Mouse (Mus musculus) limb, embryonic 13.5 days (tissue): ENCODE measurements at regions not wholly inside any gene's neighbourhood (a gene's known extent, or its start where the extent isn't known, plus 50 kb on each side); places are given as distances from the start of the nearest gene placed in this dataset.

ENCODE experiments used
- ATAC-seq: fragments of 200-750 bp; cut with Nextera tagmentation; 2 replicates; pipeline ENCODE4 v1.8.0; 2017; ENCODE audit warnings: low read depth, moderate number of reproducible peaks, moderate TSS enrichment; ENCODE audit not compliant: low FRiP score
- H3K27ac ChIP-seq: fragments of 300-500 bp; sonication (generic); 2 replicates; pipeline ENCODE4 v1.5.1; 2015; ENCODE audit warnings: inconsistent platforms, mild to moderate bottlenecking, moderate library complexity
- H3K27me3 ChIP-seq: fragments of 300-500 bp; sonication (generic); 2 replicates; pipeline ENCODE4 v1.6.1; 2015; ENCODE audit warnings: mild to moderate bottlenecking, inconsistent platforms
- H3K36me3 ChIP-seq: fragments of 300-500 bp; sonication (generic); 2 replicates; pipeline ENCODE4 v1.6.1; 2015; ENCODE audit warnings: inconsistent platforms, mild to moderate bottlenecking, moderate library complexity
- H3K4me1 ChIP-seq: fragments of 300-500 bp; sonication (generic); 2 replicates; pipeline ENCODE4 v1.6.1; 2015; ENCODE audit warnings: inconsistent platforms
- H3K4me2 ChIP-seq: fragments of 300-500 bp; sonication (generic); replicated peaks from 2 replicates; pipeline ENCODE4 v1.6.1; 2015; ENCODE audit warnings: inconsistent platforms, mild to moderate bottlenecking, moderate library complexity
- H3K4me3 ChIP-seq: fragments of 300-500 bp; sonication (generic); 2 replicates; pipeline ENCODE4 v1.5.1; 2015; ENCODE audit warnings: moderate library complexity, mild to moderate bottlenecking, inconsistent platforms
- H3K9ac ChIP-seq: fragments of 300-500 bp; sonication (generic); 2 replicates; pipeline ENCODE4 v1.6.1; 2015; ENCODE audit warnings: mild to moderate bottlenecking, inconsistent platforms
- H3K9me3 ChIP-seq: fragments of 300-500 bp; sonication (generic); 2 replicates; pipeline ENCODE4 v1.6.1; 2016; ENCODE audit warnings: inconsistent platforms
- WGBS: fragments of 180-500 bp; shearing (Covaris S2); methylation state at CpG from one replicate; pipeline ENCODE4 v1.1.7; 2015; 5-methylcytosine and 5-hydroxymethylcytosine counted together

GRCm38 (mm10) chr4:64335814-64336213, 289.0 kb upstream of the Tnc start:
- Histone ChIP-seq H3K4me2 (no peak overlapping the region), H3K9me3 (no peaks in the 10 kb centered on the region), H3K36me3 (no peaks in the 10 kb centered on the region), H3K27me3 (no peaks in the 10 kb centered on the region), H3K4me1 (no peaks in the 10 kb centered on the region), H3K4me3 (no peak overlapping the region), H3K27ac (no peak overlapping the region), H3K9ac (no peak overlapping the region)
- WGBS = 22% methylated on average over 2 of the region's 2 CpGs
- ATAC-seq = peak; percentile 61

DNA sequence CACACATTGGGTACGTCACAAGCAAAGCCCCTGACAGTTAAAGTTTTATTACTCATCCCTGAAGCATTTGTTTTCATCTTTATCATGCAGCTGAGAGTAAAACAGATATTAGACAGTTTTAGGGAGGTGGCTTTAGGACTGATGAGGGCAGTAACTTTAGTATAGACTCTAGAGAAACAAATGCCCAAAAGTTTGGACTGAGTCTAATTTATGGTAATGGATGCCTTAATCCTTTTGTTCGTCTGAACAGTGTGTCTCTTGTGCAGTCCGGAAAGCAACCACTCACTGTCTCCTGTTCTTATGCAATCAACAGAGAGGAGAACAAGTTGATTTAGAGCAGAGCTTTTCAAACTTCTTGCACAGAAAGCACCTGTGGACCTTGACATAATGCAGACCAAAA, 283.4 kb upstream of the Tnc start:
- Histone ChIP-seq H3K4me1 (no peaks in the 10 kb centered on the region), H3K9ac (no peak overlapping the region), H3K9me3 (no peaks in the 10 kb centered on the region), H3K4me3 (no peak overlapping the region), H3K27me3 (no peaks in the 10 kb centered on the region), H3K4me2 (no peak overlapping the region), H3K27ac (no peak overlapping the region), H3K36me3 (no peaks in the 10 kb centered on the region)
- ATAC-seq = no peak
- WGBS = 38% methylated on average over 3 of the region's 3 CpGs

GRCm38 (mm10) chr4:64324391-64324790, 277.6 kb upstream of the Tnc start:
- H3K4me1 ChIP-seq = no peaks in the 10 kb centered on the region
- H3K9ac ChIP-seq = no peak overlapping the region
- ATAC-seq = no peak
- no peak overlapping the region for H3K4me2 ChIP-seq
- no peaks in the 10 kb centered on the region for H3K9me3 ChIP-seq
- H3K27me3 ChIP-seq = no peaks in the 10 kb centered on the region
- no peak overlapping the region for H3K4me3 ChIP-seq
- H3K36me3 ChIP-seq = no peaks in the 10 kb centered on the region
- WGBS = 76% methylated on average over 3 of the region's 3 CpGs
- no peak overlapping the region for H3K27ac ChIP-seq

DNA sequence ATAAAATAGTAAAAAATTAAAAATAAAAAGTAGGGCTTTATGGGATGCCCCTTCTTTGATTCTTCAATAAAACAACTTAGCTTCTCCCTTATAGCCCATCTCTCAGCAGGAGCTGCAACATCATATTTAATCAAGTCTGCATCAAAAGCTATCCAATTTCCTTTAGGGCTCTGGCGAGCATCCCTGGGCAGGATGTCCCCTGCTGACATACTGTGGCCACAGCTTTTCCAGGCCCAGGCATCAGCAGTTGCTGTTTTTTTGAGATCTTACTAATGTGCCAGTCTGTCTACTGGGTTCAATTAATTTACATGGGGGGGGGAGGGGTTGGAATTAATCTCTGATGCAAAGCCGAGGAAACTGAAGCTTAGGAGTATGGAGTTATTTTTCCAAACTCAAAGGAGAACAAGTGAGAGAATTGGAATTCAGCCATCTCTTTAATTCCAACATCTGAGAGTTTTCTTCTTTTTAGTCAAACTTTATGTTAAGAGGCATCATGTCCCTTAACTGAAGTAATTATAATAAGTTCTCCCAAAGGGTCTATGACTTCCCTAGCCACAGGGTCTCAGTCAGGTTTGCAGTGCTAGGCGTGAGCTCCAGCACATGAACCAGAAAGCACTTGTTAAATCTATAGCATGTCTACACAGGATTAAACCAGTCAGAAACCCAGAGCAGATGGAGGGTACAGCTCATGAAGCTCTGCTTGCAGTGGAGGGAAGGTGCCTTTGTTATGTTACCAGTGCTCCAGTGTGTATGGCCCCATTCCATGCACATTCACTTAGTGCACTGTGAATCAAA, 269.9 kb upstream of the Tnc start:
- no peaks in the 10 kb centered on the region for H3K9me3 ChIP-seq
- no peaks in the 10 kb centered on the region for H3K36me3 ChIP-seq
- ATAC-seq = peak; percentile 76; the same call in 1 of the 2 replicates
- no peak overlapping the region for H3K27ac ChIP-seq
- no peak overlapping the region for H3K4me2 ChIP-seq
- H3K27me3 ChIP-seq = no peaks in the 10 kb centered on the region
- H3K4me1 ChIP-seq = peaks cover 18% of the 10 kb centered on the region
- WGBS = 27% methylated on average over 3 of the region's 3 CpGs
- no peak overlapping the region for H3K9ac ChIP-seq
- no peak overlapping the region for H3K4me3 ChIP-seq

DNA sequence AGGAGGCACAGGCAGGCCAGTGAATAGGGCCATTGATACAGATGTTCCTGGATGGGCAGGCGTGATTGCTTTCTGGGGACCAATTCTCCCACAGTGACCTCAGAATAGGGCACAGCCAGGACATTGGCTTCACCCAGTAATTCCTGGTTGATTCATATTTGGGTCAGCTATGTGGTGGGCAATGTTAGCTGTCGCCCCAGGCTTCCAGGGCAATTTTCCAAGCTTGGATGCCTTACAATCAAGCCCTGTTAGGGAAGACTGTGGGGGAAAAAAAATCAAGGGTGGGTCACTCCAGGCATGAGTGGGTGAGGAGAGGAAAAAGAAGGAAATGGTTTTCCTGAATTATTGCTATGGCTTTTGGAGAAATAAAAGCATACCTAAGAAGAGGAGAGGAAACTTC, 250.1 kb upstream of the Tnc start:
- Histone ChIP-seq H3K27ac (no peak overlapping the region), H3K27me3 (no peaks in the 10 kb centered on the region), H3K9ac (no peak overlapping the region), H3K4me1 (no peaks in the 10 kb centered on the region), H3K9me3 (no peaks in the 10 kb centered on the region), H3K36me3 (no peaks in the 10 kb centered on the region), H3K4me2 (no peak overlapping the region), H3K4me3 (no peak overlapping the region)
- WGBS = 75% methylated on average over 2 of the region's 2 CpGs
- no peak for ATAC-seq

- H3K36me3 ChIP-seq = no peaks in the 10 kb centered on the region
- H3K4me3 ChIP-seq = no peak overlapping the region
- no peaks in the 10 kb centered on the region for H3K27me3 ChIP-seq
- no peaks in the 10 kb centered on the region for H3K9me3 ChIP-seq
- H3K9ac ChIP-seq = no peak overlapping the region
- no peak overlapping the region for H3K27ac ChIP-seq
- ATAC-seq = no peak
- 65% methylated on average over 1 of the region's 1 CpGs for WGBS
- H3K4me2 ChIP-seq = no peak overlapping the region
- no peaks in the 10 kb centered on the region for H3K4me1 ChIP-seq
Measured at GRCm38 (mm10) chr4:64282471-64282870, 235.7 kb upstream of the Tnc start.

GRCm38 (mm10) chr4:64276980-64277379, 230.2 kb upstream of the Tnc start:
- H3K9ac ChIP-seq = no peak overlapping the region
- H3K36me3 ChIP-seq = no peaks in the 10 kb centered on the region
- ATAC-seq = no peak
- no peak overlapping the region for H3K4me2 ChIP-seq
- no peaks in the 10 kb centered on the region for H3K27me3 ChIP-seq
- H3K4me3 ChIP-seq = no peak overlapping the region
- H3K9me3 ChIP-seq = no peaks in the 10 kb centered on the region
- WGBS = 6% methylated on average over 2 of the region's 2 CpGs
- no peak overlapping the region for H3K27ac ChIP-seq
- peaks cover 8% of the 10 kb centered on the region; the same call in 1 of the 2 replicates for H3K4me1 ChIP-seq

DNA sequence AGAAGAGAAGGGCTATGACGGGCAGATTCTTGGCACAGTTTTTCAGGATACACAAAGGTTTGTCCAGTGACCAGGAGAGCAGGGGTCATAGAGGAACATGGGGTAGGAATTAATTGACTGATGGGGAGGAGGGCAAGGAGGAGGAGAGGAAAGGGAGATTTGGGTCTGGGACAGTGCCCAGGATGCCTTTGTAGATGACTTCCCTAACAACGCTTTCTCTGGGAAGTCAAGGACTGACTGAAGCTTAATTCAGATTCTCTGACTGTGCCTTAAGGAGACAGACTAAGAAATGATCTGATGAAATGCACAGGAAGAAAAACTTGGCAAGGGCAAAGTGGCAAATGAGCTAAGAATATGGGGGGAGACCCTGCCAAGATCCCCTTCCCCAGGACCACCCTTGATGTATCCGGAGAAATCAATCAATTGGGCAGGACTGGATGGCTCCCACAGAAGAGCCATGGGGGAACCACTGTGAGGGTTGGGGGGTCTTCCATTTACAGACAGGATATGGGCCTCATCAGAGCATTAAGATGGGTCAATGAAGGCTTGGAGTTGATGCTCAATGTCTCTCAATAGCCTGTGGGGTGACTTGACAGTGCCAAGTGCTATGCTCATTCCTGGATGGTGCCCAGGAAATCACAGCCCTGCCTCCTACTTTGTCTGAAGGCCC, 227.6 kb upstream of the Tnc start:
- Histone ChIP-seq H3K9ac (no peak overlapping the region), H3K27me3 (no peaks in the 10 kb centered on the region), H3K9me3 (no peaks in the 10 kb centered on the region), H3K4me1 (peaks cover 19% of the 10 kb centered on the region), H3K27ac (no peak overlapping the region), H3K4me3 (no peak overlapping the region), H3K36me3 (no peaks in the 10 kb centered on the region), H3K4me2 (no peak overlapping the region)
- WGBS = 91% methylated on average over 3 of the region's 3 CpGs
- no peak for ATAC-seq

GRCm38 (mm10) chr4:64269846-64270245, 223.0 kb upstream of the Tnc start:
- no peak for ATAC-seq
- H3K4me3 ChIP-seq = no peak overlapping the region
- H3K9me3 ChIP-seq = no peaks in the 10 kb centered on the region
- no peak overlapping the region for H3K9ac ChIP-seq
- 40% methylated on average over 5 of the region's 5 CpGs for WGBS
- H3K4me2 ChIP-seq = no peak overlapping the region
- no peaks in the 10 kb centered on the region for H3K36me3 ChIP-seq
- H3K27me3 ChIP-seq = no peaks in the 10 kb centered on the region
- H3K4me1 ChIP-seq = peaks cover 16% of the 10 kb centered on the region
- peak overlapping the region; percentile 89 for H3K27ac ChIP-seq

- no peaks in the 10 kb centered on the region for H3K9me3 ChIP-seq
- 53% methylated on average over 2 of the region's 2 CpGs for WGBS
Measured at GRCm38 (mm10) chr4:64269117-64269516, 222.3 kb upstream of the Tnc start.

DNA sequence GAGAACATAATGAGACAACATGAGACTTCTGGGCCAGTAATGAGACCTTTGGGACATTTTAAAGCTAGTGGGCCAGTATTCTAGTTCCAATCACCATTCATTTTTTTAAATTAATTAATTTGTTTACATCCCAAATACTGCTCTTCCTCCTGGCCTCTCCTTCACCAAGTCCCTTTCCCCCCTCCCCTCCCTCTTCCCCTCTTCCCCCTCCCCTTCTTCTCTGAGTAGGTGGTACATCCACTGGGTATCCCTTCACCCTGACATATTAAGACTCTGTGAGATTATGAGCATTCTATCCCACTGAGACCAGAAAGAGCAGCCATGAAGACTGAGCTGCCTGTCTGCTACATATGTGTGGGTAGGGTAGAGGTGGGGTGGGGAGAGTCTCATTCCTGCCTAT, 213.7 kb upstream of the Tnc start:
- no peak for ATAC-seq
- Histone ChIP-seq H3K27me3 (no peaks in the 10 kb centered on the region), H3K36me3 (no peaks in the 10 kb centered on the region), H3K4me2 (no peak overlapping the region), H3K4me1 (no peaks in the 10 kb centered on the region), H3K9ac (no peak overlapping the region), H3K9me3 (no peaks in the 10 kb centered on the region), H3K27ac (no peak overlapping the region), H3K4me3 (no peak overlapping the region)

More at GRCm38 (mm10) chr4:64269117-64269516, 222.3 kb upstream of the Tnc start:
- Histone ChIP-seq H3K4me2 (no peak overlapping the region), H3K4me1 (peaks cover 16% of the 10 kb centered on the region), H3K27ac (peak overlapping the region; percentile 89), H3K27me3 (no peaks in the 10 kb centered on the region), H3K36me3 (no peaks in the 10 kb centered on the region), H3K4me3 (no peak overlapping the region), H3K9ac (no peak overlapping the region)
- ATAC-seq = peak; percentile 51; the same call in 1 of the 2 replicates

GRCm38 (mm10) chr4:64260188-64260444, 213.3 kb upstream of the Tnc start:
- H3K9ac ChIP-seq = no peak overlapping the region
- no peak overlapping the region for H3K4me3 ChIP-seq
- no peaks in the 10 kb centered on the region for H3K27me3 ChIP-seq
- H3K36me3 ChIP-seq = no peaks in the 10 kb centered on the region
- H3K4me1 ChIP-seq = no peaks in the 10 kb centered on the region
- no peak for ATAC-seq
- no peak overlapping the region for H3K4me2 ChIP-seq
- H3K27ac ChIP-seq = no peak overlapping the region
- H3K9me3 ChIP-seq = no peaks in the 10 kb centered on the region
